Mouse (Mus musculus) olfactory bulb, adult 2 months (tissue): ENCODE data around the gene Txndc11.

ENCODE experiments used
- CTCF ChIP-seq: fragments of 200-500 bp; IDR thresholded peaks from 2 replicates; pipeline ENCODE4 v1.5.1; 2012; ENCODE audit warnings: low read depth, mild to moderate bottlenecking, low read length, moderate library complexity; ENCODE audit not compliant: insufficient read depth
- POLR2A ChIP-seq: fragments of 200-500 bp; IDR thresholded peaks from 2 replicates; pipeline ENCODE4 v1.6.1; 2012; ENCODE audit warnings: mild to moderate bottlenecking, low read depth, low read length, moderate library complexity; ENCODE audit not compliant: insufficient read depth

GRCm38 (mm10) chr16:11171679-11172078 lies 37.2 kb upstream of the Txndc11 start:
- TF ChIP-seq CTCF (no peak), POLR2A (no peak)
